In the genomic region with DNA sequence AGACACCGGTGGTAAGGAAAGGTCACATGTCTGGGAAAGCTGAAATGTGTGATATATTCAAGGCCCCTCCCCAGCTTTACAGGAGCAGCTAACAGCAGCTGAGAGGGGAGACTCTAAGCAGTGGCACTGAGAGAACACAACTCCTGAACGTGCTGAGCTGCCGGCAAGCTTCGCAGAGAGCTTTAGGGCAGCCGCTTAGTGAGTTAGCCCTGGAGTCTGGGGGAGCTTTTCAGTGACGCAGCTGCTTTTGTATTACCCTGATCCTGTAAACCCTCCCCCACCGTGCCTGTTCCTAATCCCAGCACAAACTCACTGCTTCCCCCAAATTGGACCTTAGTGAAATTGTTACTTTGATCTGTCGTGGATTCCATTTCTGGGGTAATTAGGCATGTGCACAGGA, we compare ENCODE assay signal across 12 mouse cellular contexts.
DNase-seq lines count a peak whose midpoint lies in the region; ATAC-seq and TF ChIP-seq lines count a peak whose summit lies in the region.
"Had no signal": no experiment of that assay in that cellular context is flagged by ENCODE, and none has a peak within 500 bp of the region (broad histone marks: within the 10 kb centered on the region; RNA-seq: fewer than 3 reads in every experiment).

No protein-coding gene starts in this region.

- TF ChIP-seq POLR2A in thymus, adult 2 months (IDR thresholded peaks at IDR 0.05; ENCODE audit: control insufficient read depth, extremely low read depth, insufficient read depth, low read length, poor library complexity) = no peak

- H3K27ac ChIP-seq in forebrain, embryonic 10.5 days = peak overlapping the region; percentile 54; the same call in 1 of the 2 replicates
- H3K27ac ChIP-seq in forebrain, embryonic 16.5 days (ENCODE audit: low read length) = no peak overlapping the region
- H3K27ac ChIP-seq in hindbrain, embryonic 12.5 days = no peak overlapping the region
- H3K27ac ChIP-seq in midbrain, embryonic 13.5 days = no peak overlapping the region
- H3K27ac ChIP-seq in thymus, adult 2 months (ENCODE audit: control insufficient read depth, insufficient read depth, low read length) = no peak overlapping the region
- H3K27ac ChIP-seq: heart, embryonic 13.5 days had no signal

- H3K36me3 ChIP-seq in forebrain, embryonic 10.5 days (replicated peaks) = no peaks in the 10 kb centered on the region
- H3K36me3 ChIP-seq in forebrain, embryonic 16.5 days (ENCODE audit: control insufficient read depth, insufficient read depth) = no peaks in the 10 kb centered on the region
- no peaks in the 10 kb centered on the region for H3K36me3 ChIP-seq in hindbrain, embryonic 12.5 days
- no peaks in the 10 kb centered on the region for H3K36me3 ChIP-seq in midbrain, embryonic 13.5 days
- H3K36me3 ChIP-seq in thymus, adult 2 months (ENCODE audit: control insufficient read depth, insufficient read depth, low read length) = no peaks in the 10 kb centered on the region
- H3K36me3 ChIP-seq: heart, embryonic 13.5 days had no signal

- no peaks in the 10 kb centered on the region; the same call in 1 of the 2 replicates for H3K9me3 ChIP-seq in forebrain, embryonic 10.5 days
- H3K9me3 ChIP-seq in forebrain, embryonic 16.5 days (ENCODE audit: control insufficient read depth, low read length) = no peaks in the 10 kb centered on the region
- no peaks in the 10 kb centered on the region for H3K9me3 ChIP-seq in hindbrain, embryonic 12.5 days (replicated peaks)
- H3K9me3 ChIP-seq in midbrain, embryonic 13.5 days = no peaks in the 10 kb centered on the region
- H3K9me3 ChIP-seq: heart, embryonic 13.5 days had no signal

- no peak for TF ChIP-seq CTCF in thymus, adult 2 months (IDR thresholded peaks at IDR 0.05; ENCODE audit: borderline replicate concordance, control insufficient read depth, extremely low read depth, insufficient read depth, low read length, poor library complexity)

- no peak for ATAC-seq in forebrain, embryonic 16.5 days
- no peak for ATAC-seq in hindbrain, embryonic 12.5 days (ENCODE audit: low FRiP score)
- peak; percentile 35 for ATAC-seq in midbrain, embryonic 13.5 days
- ATAC-seq: inflammation-experienced regulatory T-cells, adult 6 months had no signal

- H3K4me3 ChIP-seq in forebrain, embryonic 10.5 days = no peak overlapping the region; the same call in 1 of the 2 replicates
- H3K4me3 ChIP-seq in forebrain, embryonic 16.5 days (replicated peaks; ENCODE audit: low read length) = no peak overlapping the region
- no peak overlapping the region for H3K4me3 ChIP-seq in hindbrain, embryonic 12.5 days
- no peak overlapping the region for H3K4me3 ChIP-seq in midbrain, embryonic 13.5 days (replicated peaks)
- H3K4me3 ChIP-seq in thymus, adult 2 months (ENCODE audit: control insufficient read depth, insufficient read depth, low read length) = no peak overlapping the region
- H3K4me3 ChIP-seq: heart, embryonic 13.5 days had no signal

- 5% methylated on average over 8 of the region's 8 CpGs for WGBS in forebrain, embryonic 10.5 days
- 4% methylated on average over 8 of the region's 8 CpGs for WGBS in forebrain, embryonic 16.5 days
- 8% methylated on average over 8 of the region's 8 CpGs for WGBS in hindbrain, embryonic 12.5 days
- WGBS in midbrain, embryonic 13.5 days = 6% methylated on average over 8 of the region's 8 CpGs
- WGBS in thymus, adult 2 months = 53% methylated on average over 8 of the region's 8 CpGs

- no peak overlapping the region for H3K4me2 ChIP-seq in forebrain, embryonic 16.5 days (ENCODE audit: low read length)
- H3K4me2 ChIP-seq in hindbrain, embryonic 12.5 days (replicated peaks) = 0 out of 2 replicates have a peak overlapping the region, but pooled peaks have one; percentile 11
- peak overlapping the region; percentile 27 for H3K4me2 ChIP-seq in midbrain, embryonic 13.5 days (replicated peaks)
- H3K4me2 ChIP-seq: heart, embryonic 13.5 days had no signal

- H3K4me1 ChIP-seq in forebrain, embryonic 10.5 days = peaks cover 48% of the 10 kb centered on the region
- H3K4me1 ChIP-seq in forebrain, embryonic 16.5 days (replicated peaks; ENCODE audit: control insufficient read depth, insufficient read depth, low read length) = peaks cover 26% of the 10 kb centered on the region
- H3K4me1 ChIP-seq in hindbrain, embryonic 12.5 days = peaks cover 40% of the 10 kb centered on the region
- H3K4me1 ChIP-seq in midbrain, embryonic 13.5 days (replicated peaks) = peaks cover 51% of the 10 kb centered on the region
- no peaks in the 10 kb centered on the region for H3K4me1 ChIP-seq in thymus, adult 2 months (replicated peaks; ENCODE audit: control insufficient read depth, insufficient read depth, low read length)

- no peak overlapping the region for H3K9ac ChIP-seq in forebrain, embryonic 16.5 days (replicated peaks; ENCODE audit: low read depth, low read length)
- no peak overlapping the region for H3K9ac ChIP-seq in hindbrain, embryonic 12.5 days
- no peak overlapping the region for H3K9ac ChIP-seq in midbrain, embryonic 13.5 days (replicated peaks)
- H3K9ac ChIP-seq: heart, embryonic 13.5 days had no signal

- peak; percentile 41 for DNase-seq in forebrain, embryonic 10.5 days (ENCODE audit: extremely low spot score, low spot score)
- peak; percentile 17 for DNase-seq in embryo, embryonic 9.5 days (ENCODE audit: extremely low spot score)
- no peak for DNase-seq in thymus, adult 2 months
- no peak for DNase-seq in testis, postnatal 14 days (ENCODE audit: low spot score)
- no peak for DNase-seq in urinary bladder, postnatal 14 days (ENCODE audit: low spot score)
- DNase-seq: cerebellum, adult 18-20 months; gastrocnemius, postnatal 14 days had no signal

- peaks cover 46% of the 10 kb centered on the region for H3K27me3 ChIP-seq in forebrain, embryonic 10.5 days (ENCODE audit: poor library complexity, severe bottlenecking)
- H3K27me3 ChIP-seq in forebrain, embryonic 16.5 days (replicated peaks; ENCODE audit: control insufficient read depth, insufficient read depth, low read length) = no peaks in the 10 kb centered on the region
- peaks cover 14% of the 10 kb centered on the region for H3K27me3 ChIP-seq in hindbrain, embryonic 12.5 days
- peaks cover 3% of the 10 kb centered on the region; the same call in 1 of the 2 replicates for H3K27me3 ChIP-seq in midbrain, embryonic 13.5 days
- H3K27me3 ChIP-seq in thymus, adult 2 months (ENCODE audit: control insufficient read depth, insufficient read depth, low read length) = no peaks in the 10 kb centered on the region

Comparison
In these comparisons a context has a peak if more than half of its experiments do, and no peak if none do; other contexts are left out.
1. DNase-seq: peak in forebrain, embryonic 10.5 days (single experiment) and embryo, embryonic 9.5 days (single experiment); none in thymus, adult 2 months (single experiment), testis, postnatal 14 days (single experiment) and urinary bladder, postnatal 14 days (single experiment).